Mouse (Mus musculus): ENCODE measurements around the gene Crb1.

DNA sequence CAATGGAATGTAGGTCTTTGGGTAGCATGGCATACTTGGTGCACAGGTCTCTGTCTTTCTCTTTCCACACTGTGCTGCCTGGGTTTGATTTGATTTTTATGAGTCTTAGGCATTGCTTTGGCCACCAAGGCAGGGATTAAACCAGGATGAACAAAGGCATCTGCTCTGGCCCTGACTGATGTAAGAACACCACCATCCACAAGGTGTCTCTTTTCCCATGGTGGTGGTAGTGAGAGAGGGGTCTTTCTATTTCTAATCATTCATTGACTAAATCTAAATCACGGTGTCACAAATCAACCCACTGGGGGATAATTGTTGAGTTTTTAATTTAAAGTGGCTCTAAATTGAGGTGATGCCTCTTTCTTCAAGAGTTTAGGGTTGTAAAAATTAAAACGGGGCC, 51.5 kb downstream of the Crb1 start:
- TF ChIP-seq POLR2A (IDR thresholded peaks at IDR 0.05; ENCODE audit: borderline replicate concordance, low read depth, low read length) = no peak
- TF ChIP-seq CTCF (IDR thresholded peaks at IDR 0.05; ENCODE audit: low read depth, low read length) = no peak

Data from bone marrow macrophage, adult 2 months (primary cell).